Mouse (Mus musculus): ENCODE results near the gene Aox1. TPM values are rescaled to one million over a fixed set of nuclear protein-coding genes. Genes with fewer than 3 reads are reported as not detected.
"Not testable (repeated sequence)": the region's sequence is repeated elsewhere in the genome, so short reads cannot be mapped to it uniquely, and the experiment has no call there.

Aox1 gene
- polyA plus RNA-seq, 1 experiment from 2014 or later, result 0.16 TPM

- 26% methylated on average over 13 of the region's 13 CpGs for WGBS
- no peak overlapping the region for H3K27ac ChIP-seq (ENCODE audit: low read length)
- no peak for ATAC-seq
- H3K4me2 ChIP-seq (ENCODE audit: low read depth, low read length), result peak overlapping the region; percentile 55
- H3K4me3 ChIP-seq (ENCODE audit: low read length), result peak overlapping the region; percentile 34
- H3K9ac ChIP-seq (ENCODE audit: low read depth, low read length), result no peak overlapping the region
- H3K27me3 ChIP-seq (replicated peaks; ENCODE audit: control insufficient read depth, insufficient read depth, low read length), result no peaks in the 10 kb centered on the region
- no peaks in the 10 kb centered on the region for H3K9me3 ChIP-seq (ENCODE audit: control insufficient read depth, low read length)
- no peaks in the 10 kb centered on the region for H3K4me1 ChIP-seq (ENCODE audit: control insufficient read depth, insufficient read depth, low read length)
- no peaks in the 10 kb centered on the region for H3K36me3 ChIP-seq (ENCODE audit: control insufficient read depth, insufficient read depth, low read length)
These were observed 583 bp downstream of the Aox1 start for GRCm38 (mm10) chr1:58030156-58030871.

DNA sequence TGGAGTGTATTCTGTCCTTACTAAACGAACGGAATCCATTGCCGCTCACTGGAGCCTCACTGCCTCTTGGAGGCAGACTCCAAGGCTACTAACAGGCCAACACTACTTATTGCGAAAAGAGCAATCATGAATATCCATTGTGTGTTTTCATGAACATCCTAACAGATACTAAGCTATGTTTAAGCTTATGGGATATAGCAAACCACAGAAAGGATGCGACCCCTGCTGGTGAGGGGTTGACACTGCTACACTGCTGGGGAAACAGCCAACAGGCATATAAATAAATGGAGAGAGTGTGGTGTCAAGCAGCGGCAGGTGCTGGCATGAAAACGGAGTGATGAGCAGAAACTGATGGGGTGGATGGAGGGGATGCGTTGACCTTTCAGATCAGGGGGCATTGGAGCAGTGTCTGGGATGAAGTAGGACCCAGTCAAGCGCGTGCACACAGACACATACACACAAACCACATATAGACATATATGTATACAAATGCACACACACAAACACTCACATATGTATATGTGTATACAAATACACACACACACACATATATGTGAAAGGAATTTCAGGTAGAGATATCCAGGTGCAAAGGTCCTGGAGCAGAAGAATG is 1.5 kb downstream of the Aox1 start:
- Histone ChIP-seq H3K9ac (ENCODE audit: low read depth, low read length) (no peak overlapping the region), H3K4me3 (ENCODE audit: low read length) (no peak overlapping the region), H3K36me3 (ENCODE audit: control insufficient read depth, insufficient read depth, low read length) (no peaks in the 10 kb centered on the region), H3K4me2 (ENCODE audit: low read depth, low read length) (no peak overlapping the region), H3K27ac (ENCODE audit: low read length) (no peak overlapping the region), H3K9me3 (ENCODE audit: control insufficient read depth, low read length) (no peaks in the 10 kb centered on the region), H3K27me3 (replicated peaks; ENCODE audit: control insufficient read depth, insufficient read depth, low read length) (no peaks in the 10 kb centered on the region), H3K4me1 (ENCODE audit: control insufficient read depth, insufficient read depth, low read length) (no peaks in the 10 kb centered on the region)
- 0 out of 2 replicates have a peak, but pooled peaks have one; percentile 36 for ATAC-seq
- WGBS, result 63% methylated on average over 10 of the region's 10 CpGs

- ATAC-seq; H3K36me3 ChIP-seq (ENCODE audit: control insufficient read depth, insufficient read depth, low read length); H3K4me1 ChIP-seq (ENCODE audit: control insufficient read depth, insufficient read depth, low read length); H3K4me2 ChIP-seq (ENCODE audit: low read depth, low read length); H3K27me3 ChIP-seq (replicated peaks; ENCODE audit: control insufficient read depth, insufficient read depth, low read length); H3K9ac ChIP-seq (ENCODE audit: low read depth, low read length); H3K27ac ChIP-seq (ENCODE audit: low read length); H3K4me3 ChIP-seq (ENCODE audit: low read length); H3K9me3 ChIP-seq (ENCODE audit: control insufficient read depth, low read length): not testable (repeated sequence)
- WGBS, result 91% methylated on average over 9 of the region's 9 CpGs
These were observed 7.6 kb downstream of the Aox1 start for GRCm38 (mm10) chr1:58037306-58037705.

DNA sequence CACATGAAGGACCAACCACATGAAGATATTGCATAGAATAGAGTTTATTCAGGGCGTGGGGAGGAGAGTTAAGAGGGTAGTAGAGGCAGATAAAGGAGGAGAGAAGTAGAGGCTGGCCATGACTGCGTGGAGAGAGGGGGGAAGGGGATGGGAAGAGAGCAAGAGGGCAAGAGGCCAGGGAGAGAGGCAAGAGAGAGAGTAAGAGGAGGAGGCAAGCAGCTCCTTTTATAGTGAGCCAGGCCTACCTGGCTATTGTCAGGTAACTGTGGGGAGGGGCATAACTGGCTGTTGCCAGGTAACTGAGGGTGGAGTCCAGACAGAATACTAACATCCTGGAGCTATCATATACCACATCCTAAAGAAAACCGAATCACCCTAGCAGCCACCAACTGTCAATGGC is 15.3 kb downstream of the Aox1 start:
- ATAC-seq, result no peak
- Histone ChIP-seq H3K9me3 (ENCODE audit: control insufficient read depth, low read length) (no peaks in the 10 kb centered on the region), H3K4me1 (ENCODE audit: control insufficient read depth, insufficient read depth, low read length) (no peaks in the 10 kb centered on the region), H3K27me3 (replicated peaks; ENCODE audit: control insufficient read depth, insufficient read depth, low read length) (no peaks in the 10 kb centered on the region), H3K9ac (ENCODE audit: low read depth, low read length) (no peak overlapping the region), H3K36me3 (ENCODE audit: control insufficient read depth, insufficient read depth, low read length) (no peaks in the 10 kb centered on the region), H3K4me2 (ENCODE audit: low read depth, low read length) (no peak overlapping the region), H3K27ac (ENCODE audit: low read length) (no peak overlapping the region), H3K4me3 (ENCODE audit: low read length) (no peak overlapping the region)
- 50% methylated on average over 3 of the region's 3 CpGs for WGBS

GRCm38 (mm10) chr1:58045546-58045945 is 15.8 kb downstream of the Aox1 start:
- no peak for ATAC-seq
- 76% methylated on average over 5 of the region's 5 CpGs for WGBS
- H3K4me1 ChIP-seq (ENCODE audit: control insufficient read depth, insufficient read depth, low read length), result no peaks in the 10 kb centered on the region

DNA sequence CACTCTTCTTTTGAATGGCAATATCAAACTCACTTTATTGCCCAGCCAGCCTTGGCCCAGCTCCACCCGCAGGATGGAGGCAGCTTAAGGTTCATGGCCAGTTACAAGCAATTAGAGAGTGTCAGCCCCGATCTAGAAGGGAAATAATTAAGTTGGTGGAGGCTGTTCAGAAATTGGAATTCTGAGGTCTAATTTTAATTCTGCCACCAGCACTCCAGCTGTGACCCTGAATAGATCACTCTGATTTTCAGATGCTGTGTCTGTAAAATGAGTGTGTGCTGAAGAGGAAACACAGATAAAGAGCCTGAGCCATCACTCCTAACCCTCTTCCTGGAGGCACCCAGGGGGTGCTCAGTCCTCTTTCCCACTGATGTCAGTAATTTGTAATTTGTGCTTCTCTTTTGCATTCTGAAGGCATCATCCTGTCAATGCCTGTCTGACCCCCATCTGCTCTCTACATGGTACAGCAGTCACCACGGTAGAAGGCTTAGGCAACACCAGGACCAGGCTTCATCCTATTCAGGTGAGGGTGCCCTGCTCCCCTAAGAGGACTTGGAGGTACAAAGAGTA is 17.1 kb downstream of the Aox1 start:
- no peaks in the 10 kb centered on the region for H3K4me1 ChIP-seq (ENCODE audit: control insufficient read depth, insufficient read depth, low read length)
- no peaks in the 10 kb centered on the region for H3K27me3 ChIP-seq (replicated peaks; ENCODE audit: control insufficient read depth, insufficient read depth, low read length)
- no peak overlapping the region for H3K9ac ChIP-seq (ENCODE audit: low read depth, low read length)
- ATAC-seq, result no peak
- H3K4me2 ChIP-seq (ENCODE audit: low read depth, low read length), result no peak overlapping the region
- H3K9me3 ChIP-seq (ENCODE audit: control insufficient read depth, low read length), result no peaks in the 10 kb centered on the region
- no peaks in the 10 kb centered on the region for H3K36me3 ChIP-seq (ENCODE audit: control insufficient read depth, insufficient read depth, low read length)
- no peak overlapping the region for H3K4me3 ChIP-seq (ENCODE audit: low read length)
- no peak overlapping the region for H3K27ac ChIP-seq (ENCODE audit: low read length)
- 70% methylated on average over 3 of the region's 3 CpGs for WGBS

More at GRCm38 (mm10) chr1:58045546-58045945, 15.8 kb downstream of the Aox1 start:
- Histone ChIP-seq H3K9ac (ENCODE audit: low read depth, low read length) (no peak overlapping the region), H3K27ac (ENCODE audit: low read length) (no peak overlapping the region), H3K27me3 (replicated peaks; ENCODE audit: control insufficient read depth, insufficient read depth, low read length) (no peaks in the 10 kb centered on the region), H3K36me3 (ENCODE audit: control insufficient read depth, insufficient read depth, low read length) (no peaks in the 10 kb centered on the region), H3K9me3 (ENCODE audit: control insufficient read depth, low read length) (no peaks in the 10 kb centered on the region), H3K4me3 (ENCODE audit: low read length) (no peak overlapping the region), H3K4me2 (ENCODE audit: low read depth, low read length) (no peak overlapping the region)

GRCm38 (mm10) chr1:58049126-58049525 is 19.4 kb downstream of the Aox1 start:
- no peaks in the 10 kb centered on the region for H3K4me1 ChIP-seq (ENCODE audit: control insufficient read depth, insufficient read depth, low read length)
- no peak overlapping the region for H3K4me3 ChIP-seq (ENCODE audit: low read length)
- H3K36me3 ChIP-seq (ENCODE audit: control insufficient read depth, insufficient read depth, low read length), result no peaks in the 10 kb centered on the region
- H3K27ac ChIP-seq (ENCODE audit: low read length), result no peak overlapping the region
- H3K4me2 ChIP-seq (ENCODE audit: low read depth, low read length), result no peak overlapping the region
- ATAC-seq, result no peak
- H3K27me3 ChIP-seq (replicated peaks; ENCODE audit: control insufficient read depth, insufficient read depth, low read length), result no peaks in the 10 kb centered on the region
- H3K9ac ChIP-seq (ENCODE audit: low read depth, low read length), result no peak overlapping the region
- no peaks in the 10 kb centered on the region for H3K9me3 ChIP-seq (ENCODE audit: control insufficient read depth, low read length)
- 86% methylated on average over 5 of the region's 5 CpGs for WGBS

DNA sequence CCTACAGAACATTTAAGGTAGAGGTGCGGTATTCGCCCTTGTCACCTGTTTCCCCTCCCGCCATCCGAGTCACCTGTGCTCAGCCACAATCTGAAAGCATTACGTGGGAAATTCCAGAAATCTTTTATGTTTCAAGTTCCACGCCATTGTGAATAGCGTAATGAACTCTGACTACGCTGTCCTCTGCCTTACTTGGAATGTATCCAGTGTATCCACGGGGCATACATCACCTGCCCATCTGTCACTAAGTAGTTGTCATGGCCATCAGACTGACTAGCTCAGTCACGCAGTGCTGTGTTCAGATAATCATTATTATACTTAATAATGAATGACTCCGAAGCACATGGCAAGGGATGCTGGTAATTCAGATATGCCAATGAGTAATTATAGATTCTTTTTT is 25.9 kb downstream of the Aox1 start:
- Histone ChIP-seq H3K36me3 (ENCODE audit: control insufficient read depth, insufficient read depth, low read length) (no peaks in the 10 kb centered on the region), H3K4me3 (ENCODE audit: low read length) (no peak overlapping the region), H3K4me2 (ENCODE audit: low read depth, low read length) (no peak overlapping the region), H3K9ac (ENCODE audit: low read depth, low read length) (no peak overlapping the region), H3K9me3 (ENCODE audit: control insufficient read depth, low read length) (no peaks in the 10 kb centered on the region), H3K4me1 (ENCODE audit: control insufficient read depth, insufficient read depth, low read length) (no peaks in the 10 kb centered on the region), H3K27me3 (replicated peaks; ENCODE audit: control insufficient read depth, insufficient read depth, low read length) (no peaks in the 10 kb centered on the region), H3K27ac (ENCODE audit: low read length) (no peak overlapping the region)
- WGBS, result 89% methylated on average over 11 of the region's 11 CpGs
- no peak for ATAC-seq

DNA sequence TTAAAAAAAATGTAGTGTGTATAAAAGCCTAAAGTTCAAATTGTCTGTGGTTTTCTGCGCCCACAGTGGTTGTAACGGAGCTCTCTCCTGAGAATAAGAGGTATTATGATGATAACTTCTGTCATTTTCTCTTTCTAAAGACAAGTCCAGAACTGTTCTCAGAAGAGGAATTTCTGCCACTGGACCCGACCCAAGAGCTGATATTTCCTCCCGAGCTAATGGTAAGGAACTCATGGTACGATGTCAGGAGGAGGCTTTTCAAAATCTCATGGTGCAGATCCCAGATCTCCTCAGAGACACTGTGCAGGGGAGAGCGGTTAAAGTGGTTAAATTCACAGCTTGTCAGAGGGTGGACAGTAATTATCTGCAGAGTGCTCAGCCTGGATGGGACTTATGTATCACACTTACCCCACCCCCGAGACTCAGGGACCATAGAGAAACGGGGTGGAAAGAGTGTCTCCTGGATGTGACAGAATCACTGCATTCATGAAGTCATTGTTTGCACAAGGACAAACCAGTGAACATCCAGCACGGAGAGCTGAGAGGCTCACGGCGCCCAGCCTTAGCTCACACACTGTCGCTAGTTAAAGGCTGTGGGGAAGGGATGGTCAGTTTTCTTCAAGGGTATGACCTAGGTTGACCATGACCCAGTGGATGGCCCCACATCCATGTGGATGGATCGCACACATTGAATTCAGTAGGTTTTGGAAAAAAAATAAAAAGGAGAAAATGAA is 26.5 kb downstream of the Aox1 start:
- no peak overlapping the region for H3K9ac ChIP-seq (ENCODE audit: low read depth, low read length)
- no peaks in the 10 kb centered on the region for H3K27me3 ChIP-seq (replicated peaks; ENCODE audit: control insufficient read depth, insufficient read depth, low read length)
- no peak overlapping the region for H3K4me3 ChIP-seq (ENCODE audit: low read length)
- no peaks in the 10 kb centered on the region for H3K4me1 ChIP-seq (ENCODE audit: control insufficient read depth, insufficient read depth, low read length)
- no peak overlapping the region for H3K27ac ChIP-seq (ENCODE audit: low read length)
- ATAC-seq, result no peak
- no peaks in the 10 kb centered on the region for H3K36me3 ChIP-seq (ENCODE audit: control insufficient read depth, insufficient read depth, low read length)
- no peak overlapping the region for H3K4me2 ChIP-seq (ENCODE audit: low read depth, low read length)
- no peaks in the 10 kb centered on the region for H3K9me3 ChIP-seq (ENCODE audit: control insufficient read depth, low read length)
- WGBS, result 68% methylated on average over 13 of the region's 13 CpGs
